Mouse (Mus musculus) bone marrow, adult 2 months (tissue): Measurements from ENCODE around the gene Tmem170b. TPM values are rescaled to one million over a fixed set of nuclear protein-coding genes. Genes with fewer than 3 reads are reported as not detected.

Source experiments
- H3K27ac ChIP-seq: fragments of 200-500 bp; 2 replicates; pipeline ENCODE4 v1.5.1; 2012; ENCODE audit warnings: low read depth, mild to moderate bottlenecking, control low read depth, inconsistent platforms, low read length; ENCODE audit not compliant: control insufficient read depth, poor library complexity, insufficient read depth
- H3K4me1 ChIP-seq: fragments of 200-500 bp; 2 replicates; pipeline ENCODE4 v1.6.1; 2011; ENCODE audit warnings: low read length; ENCODE audit not compliant: control insufficient read depth, insufficient read depth
- H3K4me3 ChIP-seq: fragments of 200-500 bp; replicated peaks from 2 replicates; pipeline ENCODE3; 2011; ENCODE audit warnings: mild to moderate bottlenecking, low read depth, low read length, control low read depth; ENCODE audit not compliant: control insufficient read depth
- CTCF ChIP-seq: fragments of 200-500 bp; IDR thresholded peaks from 2 replicates; pipeline ENCODE4 v1.5.1; 2011; ENCODE audit warnings: low read length, control low read depth; ENCODE audit not compliant: control insufficient read depth, insufficient read depth
- POLR2A ChIP-seq: fragments of 200-500 bp; IDR thresholded peaks from 2 replicates; pipeline ENCODE4 v1.6.1; 2011; ENCODE audit warnings: low read depth, mild to moderate bottlenecking, control low read depth, low read length, borderline replicate concordance; ENCODE audit not compliant: control insufficient read depth
- WGBS: fragments of 180-500 bp; shearing (Covaris S2); methylation state at CpG from one replicate; pipeline ENCODE4 v1.1.7; 2018; 5-methylcytosine and 5-hydroxymethylcytosine counted together
- polyA plus RNA-seq: library from polyadenylated mRNA; stranded (reverse); fragments of >200 nt; gene quantifications from 2 replicates; pipeline ENCODE4 v1.2.4, GENCODE M21; 2011; ENCODE audit warnings: low replicate concordance; ENCODE audit not compliant: missing spikeins, insufficient read depth, insufficient read length

The Tmem170b gene
- polyA plus RNA-seq, 1 experiment, result 7.1 TPM

GRCm38 (mm10) chr13:41573126-41573846 lies 32.4 kb upstream of the Tmem170b start:
- Histone ChIP-seq H3K27ac (no peak overlapping the region), H3K4me3 (no peak overlapping the region), H3K4me1 (no peaks in the 10 kb centered on the region; the same call in 1 of the 2 replicates)
- TF ChIP-seq POLR2A (no peak), CTCF (no peak)
- WGBS, result 50% methylated on average over 4 of the region's 4 CpGs

GRCm38 (mm10) chr13:41581058-41581457 lies 24.6 kb upstream of the Tmem170b start:
- TF ChIP-seq POLR2A (no peak), CTCF (no peak)
- WGBS, result 92% methylated on average over 4 of the region's 4 CpGs
- H3K27ac ChIP-seq, result no peak overlapping the region
- H3K4me1 ChIP-seq, result no peaks in the 10 kb centered on the region
- no peak overlapping the region for H3K4me3 ChIP-seq

GRCm38 (mm10) chr13:41583666-41584357 lies 21.9 kb upstream of the Tmem170b start:
- WGBS, result 30% methylated on average over 7 of the region's 7 CpGs
- Histone ChIP-seq H3K4me3 (peak overlapping the region; percentile 53), H3K27ac (peak overlapping the region; percentile 15; the same call in 1 of the 2 replicates), H3K4me1 (no peaks in the 10 kb centered on the region)
- TF ChIP-seq CTCF (no peak), POLR2A (no peak)

- H3K4me1 ChIP-seq, result no peaks in the 10 kb centered on the region
- no peak overlapping the region for H3K27ac ChIP-seq
- no peak overlapping the region for H3K4me3 ChIP-seq
- TF ChIP-seq CTCF (no peak), POLR2A (no peak)
- 41% methylated on average over 3 of the region's 3 CpGs for WGBS
Observed at GRCm38 (mm10) chr13:41584358-41584680, 21.4 kb upstream of the Tmem170b start.

- no peak for TF ChIP-seq CTCF
- no peak for TF ChIP-seq POLR2A
- no peaks in the 10 kb centered on the region for H3K4me1 ChIP-seq
- 72% methylated on average over 4 of the region's 4 CpGs for WGBS
- H3K4me3 ChIP-seq, result no peak overlapping the region
- H3K27ac ChIP-seq, result no peak overlapping the region
Observed at GRCm38 (mm10) chr13:41584896-41585295, 20.8 kb upstream of the Tmem170b start.

GRCm38 (mm10) chr13:41596678-41597077 lies 9.0 kb upstream of the Tmem170b start:
- H3K4me3 ChIP-seq, result no peak overlapping the region

GRCm38 (mm10) chr13:41599977-41600376 lies 5.7 kb upstream of the Tmem170b start:
- Histone ChIP-seq H3K27ac (peak overlapping the region; percentile 75), H3K4me1 (peaks cover 2% of the 10 kb centered on the region; the same call in 1 of the 2 replicates)
- WGBS, result 19% methylated on average over 4 of the region's 4 CpGs

More at GRCm38 (mm10) chr13:41596678-41597077, 9.0 kb upstream of the Tmem170b start:
- WGBS, result 12% methylated on average over 2 of the region's 2 CpGs
- Histone ChIP-seq H3K4me1 (no peaks in the 10 kb centered on the region; the same call in 1 of the 2 replicates), H3K27ac (no peak overlapping the region)
- no peak for TF ChIP-seq CTCF
- TF ChIP-seq POLR2A, result no peak

GRCm38 (mm10) chr13:41601056-41601455 lies 4.7 kb upstream of the Tmem170b start:
- TF ChIP-seq POLR2A (no peak), CTCF (no peak)
- H3K4me1 ChIP-seq, result peaks cover 2% of the 10 kb centered on the region; the same call in 1 of the 2 replicates
- H3K4me3 ChIP-seq, result no peak overlapping the region
- peak overlapping the region; percentile 59; the same call in 1 of the 2 replicates for H3K27ac ChIP-seq
- WGBS, result 27% methylated on average over 3 of the region's 3 CpGs

More at GRCm38 (mm10) chr13:41599977-41600376, 5.7 kb upstream of the Tmem170b start:
- H3K4me3 ChIP-seq, result no peak overlapping the region
- TF ChIP-seq CTCF, result no peak
- TF ChIP-seq POLR2A, result no peak
